Mouse (Mus musculus) lung, adult 18-20 months (tissue): ENCODE results near the gene Ttc9c.

Source experiments
- DNase-seq, 2 experiments: peaks; one replicate each; pipeline ENCODE4 v3.0.0; 2022; ENCODE audit warnings: mixed read lengths in 2 of 2

The Ttc9c gene

DNA sequence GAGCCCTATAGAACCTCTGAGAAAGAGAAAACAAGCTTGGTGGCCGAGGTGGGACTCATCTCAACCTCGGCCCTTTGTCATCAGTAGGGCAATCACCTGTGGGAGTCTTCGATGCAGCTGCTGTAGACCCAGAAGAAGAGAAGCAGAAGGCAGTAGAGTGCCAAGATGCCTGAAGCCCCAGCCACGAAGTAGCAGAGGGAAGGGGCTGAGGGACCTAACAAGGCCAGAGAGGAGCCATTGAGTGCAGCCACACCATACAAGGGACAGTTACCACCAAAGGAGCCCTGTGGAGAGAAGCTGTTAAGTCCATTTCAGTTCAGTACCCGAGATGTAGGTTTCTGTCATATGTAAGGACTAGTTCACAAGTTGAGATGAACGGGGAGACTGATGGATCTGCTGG lies 45.7 kb downstream of the Ttc9c start:
- DNase-seq, result no peak

GRCm38 (mm10) chr19:8772996-8773395 lies 46.1 kb downstream of the Ttc9c start:
- DNase-seq, result no peak

DNA sequence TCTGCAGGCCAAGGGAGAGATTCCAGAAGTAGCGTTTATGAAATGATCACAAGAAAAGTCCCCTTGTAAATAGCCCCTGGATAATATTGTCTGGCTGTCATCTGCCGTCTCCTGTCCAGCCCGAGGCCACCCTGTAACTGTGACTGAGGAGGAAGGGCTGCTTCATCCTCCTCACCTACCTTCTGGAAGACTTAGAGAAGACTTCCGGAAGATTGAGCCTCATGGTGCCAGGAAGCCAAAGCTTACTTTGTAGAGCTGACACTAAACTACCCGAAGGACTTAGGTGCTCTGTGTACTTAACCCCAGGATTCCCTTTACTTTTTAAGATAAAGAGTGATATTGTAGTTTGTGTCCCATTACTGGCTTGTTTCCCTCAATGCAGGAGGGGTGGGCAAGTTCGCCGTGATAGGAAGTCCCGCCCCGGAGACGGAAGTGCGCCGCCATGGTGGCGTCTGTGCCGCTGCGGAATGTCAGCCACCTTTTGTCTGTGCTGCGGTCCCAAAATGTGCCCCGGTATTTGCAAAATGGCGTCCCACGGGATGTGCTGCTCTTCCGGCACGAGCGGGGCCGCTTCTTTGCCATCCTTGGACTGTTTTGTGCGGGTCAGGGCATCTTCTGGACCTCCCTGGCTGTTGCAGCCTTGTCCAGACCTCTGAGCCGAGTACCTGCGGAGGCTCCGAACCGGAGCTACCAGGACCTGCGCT lies 48.4 kb downstream of the Ttc9c start, which contains the start of gene Tmem223:
Tmem223 (plus strand) TSS at position 430 of the 704 bp plus-strand sequence.
- peak; percentile 79 to 83 for DNase-seq

GRCm38 (mm10) chr19:8765562-8765961 lies 53.6 kb downstream of the Ttc9c start:
- DNase-seq, result no peak

DNA sequence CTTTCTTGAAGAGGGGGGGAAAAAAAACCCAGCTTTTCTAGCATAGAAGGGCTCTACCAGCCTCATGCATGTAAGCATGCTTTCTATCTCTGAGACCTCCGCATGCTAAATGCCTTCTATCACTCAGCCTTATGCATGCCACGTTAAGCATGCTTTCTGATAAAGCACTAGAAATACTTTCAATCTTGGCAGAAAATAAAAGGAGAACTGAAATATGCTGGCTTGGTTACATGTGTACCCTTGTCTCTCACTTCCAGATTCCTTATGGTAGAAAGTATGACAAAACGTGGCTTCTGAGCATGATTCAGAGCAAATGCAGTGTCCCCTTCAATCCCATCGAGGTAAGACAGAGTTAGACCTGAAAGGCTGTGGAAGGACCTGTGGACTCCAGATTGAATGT lies 55.9 kb downstream of the Ttc9c start:
- no peak for DNase-seq

DNA sequence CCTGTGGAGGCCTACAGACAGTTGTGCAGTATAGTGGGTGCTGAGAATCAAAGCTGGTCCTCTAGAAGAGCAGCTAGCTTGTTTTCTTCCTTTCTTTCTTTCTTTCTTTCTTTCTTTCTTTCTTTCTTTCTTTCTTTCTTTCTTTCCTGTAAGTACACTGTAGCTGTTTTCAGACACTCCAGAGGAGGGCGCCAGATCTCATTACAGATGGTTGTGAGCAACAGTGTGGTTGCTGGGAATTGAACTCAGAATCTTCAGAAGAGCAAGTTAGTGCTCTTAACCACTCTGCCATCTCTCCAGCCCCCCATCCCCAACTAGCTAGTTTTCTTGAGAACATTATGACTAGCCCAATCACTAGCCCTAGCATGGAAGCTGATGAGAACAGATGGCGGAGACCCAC lies 58.4 kb downstream of the Ttc9c start:
- DNase-seq, result no peak
